Comparison of ENCODE assay signal across 10 mouse cellular contexts in genomic region chr5:135442430-135442829, GRCm38 (mm10). TPM values are rescaled to one million over a fixed set of nuclear protein-coding genes. Genes with fewer than 3 reads are reported as not detected.
A peak's percentile ranks its signal among the peaks of the same experiment; 100 is the strongest.
DNase-seq lines count a peak whose midpoint lies in the region; ATAC-seq and TF ChIP-seq lines count a peak whose summit lies in the region.
"Had no signal": no experiment of that assay in that cellular context is flagged by ENCODE, and none has a peak within 500 bp of the region (broad histone marks: within the 10 kb centered on the region; RNA-seq: fewer than 3 reads in every experiment).

No protein-coding gene starts in this region.

- H3K9ac ChIP-seq in hindbrain, postnatal 0 days (replicated peaks; ENCODE audit: low read length): no peak overlapping the region
- H3K9ac ChIP-seq in hindbrain, embryonic 11.5 days (ENCODE audit: low read depth, low read length): no peak overlapping the region
- H3K9ac ChIP-seq in kidney, embryonic 16.5 days (replicated peaks; ENCODE audit: low read length): no peak overlapping the region
- H3K9ac ChIP-seq: limb, embryonic 15.5 days had no signal

- no peak overlapping the region for H3K27ac ChIP-seq in hindbrain, postnatal 0 days
- no peak overlapping the region for H3K27ac ChIP-seq in hindbrain, embryonic 11.5 days (ENCODE audit: low read depth, low read length)
- H3K27ac ChIP-seq in kidney, embryonic 16.5 days (ENCODE audit: low read length): peak overlapping the region; percentile 75
- H3K27ac ChIP-seq: limb, embryonic 15.5 days; midbrain, embryonic 10.5 days had no signal

- no peak for TF ChIP-seq CTCF in hindbrain, postnatal 0 days (IDR thresholded peaks at IDR 0.05; ENCODE audit: low read depth)
- TF ChIP-seq CTCF in Patski (IDR thresholded peaks at IDR 0.05): no peak

- CTCF ChIA-PET in Patski (lab: Charles Lee): interaction anchor here (0.8 to 1.8 kb wide), 5 partner anchors 9 to 49 kb away, joined by 3 to 7 read pairs (median 3); no protein-coding TSS in a partner anchor

- in situ Hi-C loops in Patski (cut with MboI; ENCODE audit: low pct_unique_long_range_greater_than_20kb): no loop called here

- no peaks in the 10 kb centered on the region for H3K4me1 ChIP-seq in hindbrain, postnatal 0 days (ENCODE audit: insufficient read depth, low read length)
- H3K4me1 ChIP-seq in hindbrain, embryonic 11.5 days (replicated peaks; ENCODE audit: control insufficient read depth, insufficient read depth, low read length): no peaks in the 10 kb centered on the region
- H3K4me1 ChIP-seq in kidney, embryonic 16.5 days (ENCODE audit: insufficient read depth, low read length): 0 out of 2 replicates have a peak, but pooled peaks cover 8% of the 10 kb centered on the region
- H3K4me1 ChIP-seq: midbrain, embryonic 10.5 days had no signal

- H3K4me3 ChIP-seq in hindbrain, postnatal 0 days (ENCODE audit: low read length): no peak overlapping the region
- H3K4me3 ChIP-seq in hindbrain, embryonic 11.5 days (ENCODE audit: low read depth, low read length): no peak overlapping the region
- H3K4me3 ChIP-seq in kidney, embryonic 16.5 days (ENCODE audit: low read length): no peak overlapping the region
- H3K4me3 ChIP-seq: limb, embryonic 15.5 days; midbrain, embryonic 10.5 days had no signal

- POLR2A ChIA-PET in Patski (lab: Charles Lee): interaction anchor here (0.6 to 1.6 kb wide), 4 partner anchors 9 to 67 kb away, joined by 3 to 5 read pairs (median 4); no protein-coding TSS in a partner anchor

- DNase-seq in hindbrain, postnatal 0 days (ENCODE audit: low spot score): peak; percentile 7
- DNase-seq in hindbrain, embryonic 11.5 days (ENCODE audit: low spot score): no peak
- peak; percentile 79 for DNase-seq in Muller cell, postnatal 12 days (ENCODE audit: inconsistent ontology term)
- peak; percentile 99 for DNase-seq in Patski (ENCODE audit: low read depth, low spot score)
- no peak for DNase-seq in spleen, adult 18-20 months
- DNase-seq in cerebellum, postnatal 36 days: no peak

- H3K36me3 ChIP-seq in hindbrain, postnatal 0 days (ENCODE audit: insufficient read depth, low read length): peaks cover 36% of the 10 kb centered on the region; the same call in 1 of the 2 replicates
- peaks cover 8% of the 10 kb centered on the region for H3K36me3 ChIP-seq in hindbrain, embryonic 11.5 days (ENCODE audit: control insufficient read depth, insufficient read depth, low read length)
- H3K36me3 ChIP-seq in kidney, embryonic 16.5 days (ENCODE audit: insufficient read depth, low read length): peaks cover 40% of the 10 kb centered on the region

- 68% methylated on average over 7 of the region's 7 CpGs for WGBS in hindbrain, postnatal 0 days
- 88% methylated on average over 7 of the region's 7 CpGs for WGBS in hindbrain, embryonic 11.5 days
- 43% methylated on average over 7 of the region's 7 CpGs for WGBS in kidney, embryonic 16.5 days

- no peak overlapping the region for H3K4me2 ChIP-seq in hindbrain, postnatal 0 days (ENCODE audit: low read depth, low read length)
- no peak overlapping the region for H3K4me2 ChIP-seq in hindbrain, embryonic 11.5 days (replicated peaks; ENCODE audit: low read depth, low read length)
- 0 out of 2 replicates have a peak overlapping the region, but pooled peaks have one; percentile 8 for H3K4me2 ChIP-seq in kidney, embryonic 16.5 days (replicated peaks; ENCODE audit: low read depth, low read length)
- H3K4me2 ChIP-seq: limb, embryonic 15.5 days had no signal

- no peaks in the 10 kb centered on the region for H3K9me3 ChIP-seq in hindbrain, postnatal 0 days (ENCODE audit: low read length)
- no peaks in the 10 kb centered on the region for H3K9me3 ChIP-seq in hindbrain, embryonic 11.5 days (ENCODE audit: control insufficient read depth, low read length)
- no peaks in the 10 kb centered on the region for H3K9me3 ChIP-seq in kidney, embryonic 16.5 days (ENCODE audit: low read length)
- H3K9me3 ChIP-seq: limb, embryonic 15.5 days; midbrain, embryonic 10.5 days had no signal

- no peaks in the 10 kb centered on the region for H3K27me3 ChIP-seq in hindbrain, postnatal 0 days (ENCODE audit: insufficient read depth, low read length)
- no peaks in the 10 kb centered on the region for H3K27me3 ChIP-seq in hindbrain, embryonic 11.5 days (ENCODE audit: control insufficient read depth, insufficient read depth, low read length)
- no peaks in the 10 kb centered on the region for H3K27me3 ChIP-seq in Patski
- no peaks in the 10 kb centered on the region for H3K27me3 ChIP-seq in kidney, embryonic 16.5 days (ENCODE audit: insufficient read depth, low read length)
- H3K27me3 ChIP-seq: limb, embryonic 15.5 days had no signal

- no peak for ATAC-seq in hindbrain, postnatal 0 days
- no peak for ATAC-seq in hindbrain, embryonic 11.5 days (ENCODE audit: low FRiP score)
- ATAC-seq in Patski: peak; percentile 88
- ATAC-seq in kidney, embryonic 16.5 days (ENCODE audit: low FRiP score, low TSS enrichment): peak; percentile 90
- ATAC-seq: forebrain, embryonic 14.5 days had no signal

RNA-seq across cellular contexts. Expression of gene Pom121, which starts 48.1 kb away (rescaled TPM):
- total RNA-seq in hindbrain, postnatal 0 days (2014; rRNA removed): 11.2 and 14.3 TPM in 2 replicates
- 7.5 TPM in 2 replicates for polyA plus RNA-seq in hindbrain, postnatal 0 days (2015; fragmentation: Nextera tagmentation; extraction: Ambion mirVana)
- 14.5 and 19.9 TPM in 2 replicates for polyA plus RNA-seq in hindbrain, embryonic 11.5 days (2014; fragmentation: Nextera tagmentation; extraction: Ambion mirVana)
- polyA plus RNA-seq in Patski (2021): 33.2 TPM
- 11.4 and 13.6 TPM in 2 replicates for polyA plus RNA-seq in kidney, embryonic 16.5 days (2015; fragmentation: Nextera tagmentation; extraction: Ambion mirVana)

Comparison
In these comparisons a context has a peak if more than half of its experiments do, and no peak if none do; other contexts are left out.
1. DNase-seq: peak in hindbrain, postnatal 0 days (single experiment), Muller cell, postnatal 12 days (single experiment) and Patski (single experiment); none in hindbrain, embryonic 11.5 days (single experiment), spleen, adult 18-20 months (0 of 2) and cerebellum, postnatal 36 days (0 of 2).
2. ATAC-seq: peak in Patski (single experiment) and kidney, embryonic 16.5 days (single experiment); none in hindbrain, postnatal 0 days (single experiment) and hindbrain, embryonic 11.5 days (single experiment).